8 mouse cellular contexts compared by ENCODE assay signal in the genomic region with DNA sequence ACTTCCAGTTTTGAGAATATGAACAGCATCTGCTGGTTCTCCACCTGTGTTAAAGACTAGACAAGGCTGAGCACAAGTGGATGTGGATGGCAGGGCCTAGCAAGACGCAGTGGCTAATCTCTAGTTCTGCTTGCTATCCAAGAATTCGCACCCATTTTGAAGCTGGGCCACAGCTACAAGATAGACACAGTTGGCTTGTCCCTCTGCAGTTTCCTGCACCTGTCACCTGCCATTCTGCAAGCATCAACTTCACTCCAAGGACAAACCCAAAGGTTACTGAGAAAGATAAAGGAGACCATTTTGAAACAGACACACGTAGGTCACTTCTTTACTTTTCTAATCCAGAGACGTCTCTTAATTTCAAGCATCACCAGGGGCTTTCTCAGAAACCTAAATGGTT. TPM values are rescaled to one million over a fixed set of nuclear protein-coding genes. Genes with fewer than 3 reads are reported as not detected.
DNase-seq lines count a peak whose midpoint lies in the region; ATAC-seq and TF ChIP-seq lines count a peak whose summit lies in the region.

No protein-coding gene starts in this region.

- H3K4me2 ChIP-seq in liver, embryonic 11.5 days: peak overlapping the region; percentile 94
- H3K4me2 ChIP-seq in stomach, postnatal 0 days (replicated peaks; ENCODE audit: low read depth): peak overlapping the region; percentile 52

- ATAC-seq in erythroblast, adult 5-6 weeks (replicated peaks; ENCODE audit: low FRiP score, poor library complexity, severe bottlenecking): no peak
- no peak for ATAC-seq in liver, embryonic 11.5 days (replicated peaks; ENCODE audit: low FRiP score)
- no peak for ATAC-seq in stomach, postnatal 0 days (ENCODE audit: low FRiP score, low TSS enrichment)
- ATAC-seq in CD4-positive, CD25-positive, alpha-beta regulatory T cell, adult 4 months: no peak

- peak overlapping the region; percentile 82 for H3K4me3 ChIP-seq in erythroblast, embryonic 14.5 days (replicated peaks)
- H3K4me3 ChIP-seq in liver, embryonic 11.5 days (ENCODE audit: low read depth, low read length): peak overlapping the region; percentile 99
- H3K4me3 ChIP-seq in stomach, postnatal 0 days (ENCODE audit: low read depth, low read length): peak overlapping the region; percentile 97

- 57% methylated on average over 4 of the region's 4 CpGs for WGBS in liver, embryonic 11.5 days
- WGBS in stomach, postnatal 0 days: 65% methylated on average over 4 of the region's 4 CpGs

- TF ChIP-seq EP300 in stomach, postnatal 0 days (optimal IDR thresholded peaks at IDR 0.05): no peak

- H3K4me1 ChIP-seq in erythroblast, embryonic 14.5 days (ENCODE audit: control insufficient read depth): peaks cover 76% of the 10 kb centered on the region
- H3K4me1 ChIP-seq in liver, embryonic 11.5 days (replicated peaks; ENCODE audit: control insufficient read depth, insufficient read depth, low read length): peaks cover 49% of the 10 kb centered on the region
- H3K4me1 ChIP-seq in stomach, postnatal 0 days (replicated peaks; ENCODE audit: control insufficient read depth, insufficient read depth): peaks cover 8% of the 10 kb centered on the region; the same call in 1 of the 2 replicates

- peaks cover 37% of the 10 kb centered on the region for H3K36me3 ChIP-seq in erythroblast, embryonic 14.5 days (ENCODE audit: control insufficient read depth)
- peaks cover 27% of the 10 kb centered on the region for H3K36me3 ChIP-seq in liver, embryonic 11.5 days (ENCODE audit: control insufficient read depth, insufficient read depth, low read length)
- H3K36me3 ChIP-seq in stomach, postnatal 0 days (ENCODE audit: control insufficient read depth, insufficient read depth, low read length): peaks cover 8% of the 10 kb centered on the region; the same call in 1 of the 2 replicates

- peak overlapping the region; percentile 100 for H3K27ac ChIP-seq in liver, embryonic 11.5 days (ENCODE audit: low read depth, low read length)
- peak overlapping the region; percentile 99 for H3K27ac ChIP-seq in stomach, postnatal 0 days (replicated peaks)

- DNase-seq in thymus, postnatal 14 days: peak; percentile 19
- no peak for DNase-seq in thymus, postnatal 4 days
- DNase-seq in liver, embryonic 11.5 days (ENCODE audit: low spot score): no peak
- no peak for DNase-seq in stomach, postnatal 0 days (ENCODE audit: low spot score)
- no peak for DNase-seq in layer of hippocampus, adult 9-10 months (ENCODE audit: low spot score)

- TF ChIP-seq CTCF in stomach, postnatal 0 days (IDR thresholded peaks at IDR 0.05; ENCODE audit: low read depth): no peak

- no peaks in the 10 kb centered on the region; the same call in 1 of the 2 replicates for H3K27me3 ChIP-seq in erythroblast, embryonic 14.5 days (ENCODE audit: control insufficient read depth)
- no peaks in the 10 kb centered on the region for H3K27me3 ChIP-seq in liver, embryonic 11.5 days (replicated peaks; ENCODE audit: control insufficient read depth, insufficient read depth, low read length)
- H3K27me3 ChIP-seq in stomach, postnatal 0 days (ENCODE audit: control insufficient read depth, insufficient read depth, low read length): no peaks in the 10 kb centered on the region

- H3K9ac ChIP-seq in liver, embryonic 11.5 days (ENCODE audit: low read depth, low read length): peak overlapping the region; percentile 98
- peak overlapping the region; percentile 71 for H3K9ac ChIP-seq in stomach, postnatal 0 days (ENCODE audit: low read length)

- no peaks in the 10 kb centered on the region for H3K9me3 ChIP-seq in erythroblast, embryonic 14.5 days (ENCODE audit: control insufficient read depth, low read length)
- H3K9me3 ChIP-seq in liver, embryonic 11.5 days (ENCODE audit: control insufficient read depth, low read length): no peaks in the 10 kb centered on the region
- H3K9me3 ChIP-seq in stomach, postnatal 0 days (ENCODE audit: control insufficient read depth, low read length): no peaks in the 10 kb centered on the region

RNA-seq across cellular contexts. Expression of a gene that starts 1.2 kb away (rescaled TPM):
- polyA plus RNA-seq in erythroblast, embryonic 14.5 days (2012): 1,886 and 6,516 TPM in 2 replicates
- 939 and 1,145 TPM in 2 replicates for total RNA-seq in erythroblast, adult 5-6 weeks (2015; ENCODE audit: low replicate concordance)
- total RNA-seq in erythroblast, adult 5-6 weeks (2017; ENCODE audit: low replicate concordance): 1,067 and 1,257 TPM in 2 replicates
- polyA plus RNA-seq in liver, embryonic 11.5 days (2014; fragmentation: Nextera tagmentation; extraction: Ambion mirVana): 3,796 and 3,887 TPM in 2 replicates
- 2,976 and 2,992 TPM in 2 replicates for polyA plus RNA-seq in stomach, postnatal 0 days (2015; fragmentation: Nextera tagmentation; extraction: Ambion mirVana)
- polyA plus RNA-seq in CD4-positive, CD25-positive, alpha-beta regulatory T cell, adult 4 months (2017; shearing (Covaris generic)): 1,000 to 10,000 TPM; 2,170 to 2,387 TPM

RNA-seq across cellular contexts. Expression of a gene that starts 19.8 kb away (rescaled TPM):
- not detected in 2 replicates for polyA plus RNA-seq in erythroblast, embryonic 14.5 days (2012)
- not detected in 2 replicates for total RNA-seq in erythroblast, adult 5-6 weeks (2015; ENCODE audit: low replicate concordance)
- total RNA-seq in erythroblast, adult 5-6 weeks (2017; ENCODE audit: low replicate concordance): not detected in 2 replicates
- polyA plus RNA-seq in liver, embryonic 11.5 days (2014; fragmentation: Nextera tagmentation; extraction: Ambion mirVana): 0.31 and 0.59 TPM in 2 replicates
- polyA plus RNA-seq in stomach, postnatal 0 days (2015; fragmentation: Nextera tagmentation; extraction: Ambion mirVana): 0.36 and 0.58 TPM in 2 replicates
- under 1 TPM; 0.29 to 0.31 TPM for polyA plus RNA-seq in CD4-positive, CD25-positive, alpha-beta regulatory T cell, adult 4 months (2017; shearing (Covaris generic))

RNA-seq across cellular contexts. Expression of a gene that starts 19.8 kb away (rescaled TPM):
- 90.0 and 90.9 TPM in 2 replicates for polyA plus RNA-seq in erythroblast, embryonic 14.5 days (2012)
- 263 and 307 TPM in 2 replicates for total RNA-seq in erythroblast, adult 5-6 weeks (2015; ENCODE audit: low replicate concordance)
- total RNA-seq in erythroblast, adult 5-6 weeks (2017; ENCODE audit: low replicate concordance): 530 and 535 TPM in 2 replicates
- polyA plus RNA-seq in liver, embryonic 11.5 days (2014; fragmentation: Nextera tagmentation; extraction: Ambion mirVana): 133 and 137 TPM in 2 replicates
- 14.7 and 14.8 TPM in 2 replicates for polyA plus RNA-seq in stomach, postnatal 0 days (2015; fragmentation: Nextera tagmentation; extraction: Ambion mirVana)
- polyA plus RNA-seq in CD4-positive, CD25-positive, alpha-beta regulatory T cell, adult 4 months (2017; shearing (Covaris generic)): not detected

RNA-seq across cellular contexts. Expression of a gene that starts 59.7 kb away (rescaled TPM):
- 11.1 and 13.7 TPM in 2 replicates for polyA plus RNA-seq in erythroblast, embryonic 14.5 days (2012)
- total RNA-seq in erythroblast, adult 5-6 weeks (2015; ENCODE audit: low replicate concordance): 1.7 and 12.1 TPM in 2 replicates
- 9.3 and 18.5 TPM in 2 replicates for total RNA-seq in erythroblast, adult 5-6 weeks (2017; ENCODE audit: low replicate concordance)
- 7.2 and 7.3 TPM in 2 replicates for polyA plus RNA-seq in liver, embryonic 11.5 days (2014; fragmentation: Nextera tagmentation; extraction: Ambion mirVana)
- polyA plus RNA-seq in stomach, postnatal 0 days (2015; fragmentation: Nextera tagmentation; extraction: Ambion mirVana): 27.5 and 31.2 TPM in 2 replicates
- polyA plus RNA-seq in CD4-positive, CD25-positive, alpha-beta regulatory T cell, adult 4 months (2017; shearing (Covaris generic)): not detected

Comparison
In these comparisons a context has a peak if more than half of its experiments do, and no peak if none do; other contexts are left out.
1. RNA of a gene that starts 19.8 kb away (polyA plus RNA-seq): 133 to 137 TPM in liver, embryonic 11.5 days, 90.0 to 90.9 TPM in erythroblast, embryonic 14.5 days and 14.7 to 14.8 TPM in stomach, postnatal 0 days; not detected in CD4-positive, CD25-positive, alpha-beta regulatory T cell, adult 4 months; every median in the first group is over 10 times any median in the second.
2. Peak in every context shown above with its lines, with median percentiles within 50 percentile points of each other: H3K4me3 ChIP-seq.